Mouse (Mus musculus): ENCODE measurements around the gene Zfp638.
"Not testable (repeated sequence)": the region's sequence is repeated elsewhere in the genome, so short reads cannot be mapped to it uniquely, and the experiment has no call there.

The Zfp638 gene

DNA sequence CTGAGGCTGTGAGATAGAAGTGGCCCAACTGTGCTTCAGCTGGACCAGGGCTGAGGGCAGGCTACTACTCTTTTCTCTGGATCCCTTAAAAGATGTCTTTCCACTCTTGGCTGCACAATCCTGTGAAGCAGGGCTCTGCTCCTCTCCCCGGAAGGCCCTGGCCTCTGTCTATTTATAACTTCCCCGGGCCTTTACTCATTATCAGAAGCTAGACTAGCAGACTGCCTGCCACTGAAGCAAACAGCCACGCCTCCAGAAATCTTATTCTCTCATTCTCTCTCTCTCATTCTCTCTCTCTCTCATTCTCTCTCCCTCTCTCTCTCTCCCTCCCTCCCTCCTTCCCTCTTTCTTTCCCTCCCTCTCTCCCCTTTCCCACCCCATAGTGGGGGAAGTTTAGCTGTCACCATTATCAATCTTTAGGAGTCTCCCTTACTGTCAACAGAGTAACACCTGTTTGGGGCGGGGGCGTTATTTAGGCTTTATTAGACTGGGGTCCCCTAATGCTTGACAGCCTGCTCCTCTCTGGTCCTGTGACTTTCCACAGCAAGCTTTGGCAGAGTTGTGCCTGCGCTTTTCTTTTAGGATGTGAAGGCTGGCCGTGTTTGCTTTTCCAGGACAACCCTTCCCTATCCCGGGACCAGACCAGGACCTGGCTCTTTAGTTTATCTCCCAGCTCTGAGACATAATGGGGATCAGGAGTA is 142.4 kb downstream of the Zfp638 start:
- DNase-seq (ENCODE audit: low read depth, low spot score), result no peak

- no peak for DNase-seq (ENCODE audit: low read depth, low spot score)
These were observed 143.0 kb downstream of the Zfp638 start for GRCm38 (mm10) chr6:84009915-84010302.

DNA sequence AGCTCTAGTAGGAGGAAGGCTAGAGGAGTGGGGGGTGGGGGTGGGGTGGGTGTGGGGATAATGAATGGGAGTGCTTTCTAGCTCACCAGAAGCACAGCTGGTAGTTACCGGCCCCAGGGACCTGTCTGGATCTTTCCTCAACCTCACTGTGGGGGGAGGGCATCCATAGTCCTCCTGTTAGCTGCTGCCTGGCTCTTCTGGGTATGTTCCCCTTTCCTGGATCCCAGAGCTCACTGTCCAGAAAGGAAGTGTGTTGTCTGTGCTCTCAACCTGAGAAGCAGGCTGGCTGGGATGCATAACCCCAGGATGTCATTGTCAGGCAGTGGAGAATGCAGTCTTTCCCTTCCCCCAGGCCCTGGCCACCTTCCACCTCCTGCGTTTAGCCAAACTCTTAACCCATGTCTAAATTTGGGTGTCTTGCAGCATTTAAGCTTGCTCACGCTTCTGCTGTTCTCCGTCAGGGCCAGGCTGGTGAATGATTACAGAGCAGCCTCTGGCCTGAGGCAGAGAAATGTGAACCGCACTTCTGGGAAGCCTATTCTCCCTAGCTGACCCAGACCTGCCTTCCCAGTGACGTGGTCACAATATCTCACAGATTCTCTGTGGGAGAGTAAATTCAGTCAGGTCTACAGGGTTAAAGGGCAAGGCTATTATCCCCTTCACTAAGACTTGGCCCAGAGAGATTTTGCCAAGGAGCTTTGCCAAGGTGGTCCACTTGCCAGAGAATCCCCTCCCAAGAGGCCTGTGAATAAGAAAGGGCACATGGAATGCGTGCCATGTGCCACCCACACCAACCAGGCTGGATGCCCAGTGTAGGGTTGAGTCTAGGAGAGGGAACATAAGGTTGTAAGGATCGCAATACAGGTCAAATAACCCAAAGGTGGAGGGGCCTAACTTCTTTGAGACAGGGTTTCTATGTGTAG is 143.7 kb downstream of the Zfp638 start:
- no peak for DNase-seq (ENCODE audit: low read depth, low spot score)

GRCm38 (mm10) chr6:84014961-84015683 is 148.2 kb downstream of the Zfp638 start:
- DNase-seq (ENCODE audit: low read depth, low spot score), result not testable (repeated sequence)

DNA sequence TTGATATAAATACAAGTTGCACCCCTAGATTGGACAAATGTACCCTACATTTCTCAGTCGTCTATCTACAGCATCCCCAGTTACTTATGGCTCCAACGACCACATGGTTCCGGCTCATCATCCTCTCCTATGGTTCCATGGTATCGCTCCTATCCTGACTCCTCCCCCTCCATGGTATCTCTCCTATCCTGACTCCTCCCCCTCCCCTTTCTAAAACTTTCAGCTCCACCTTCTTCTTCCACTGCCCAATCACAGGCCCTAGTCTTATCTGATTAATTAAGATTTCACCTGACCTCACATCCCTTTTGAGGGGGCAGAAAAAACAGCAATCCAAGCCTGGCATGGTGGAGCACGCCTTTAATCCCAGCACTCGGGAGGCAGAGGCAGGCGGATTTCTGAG is 149.9 kb downstream of the Zfp638 start:
- DNase-seq (ENCODE audit: low read depth, low spot score), result no peak

GRCm38 (mm10) chr6:84017392-84017791 is 150.5 kb downstream of the Zfp638 start:
- DNase-seq (ENCODE audit: low read depth, low spot score), result no peak

GRCm38 (mm10) chr6:84018906-84019550 is 152.1 kb downstream of the Zfp638 start:
- no peak for DNase-seq (ENCODE audit: low read depth, low spot score)

DNA sequence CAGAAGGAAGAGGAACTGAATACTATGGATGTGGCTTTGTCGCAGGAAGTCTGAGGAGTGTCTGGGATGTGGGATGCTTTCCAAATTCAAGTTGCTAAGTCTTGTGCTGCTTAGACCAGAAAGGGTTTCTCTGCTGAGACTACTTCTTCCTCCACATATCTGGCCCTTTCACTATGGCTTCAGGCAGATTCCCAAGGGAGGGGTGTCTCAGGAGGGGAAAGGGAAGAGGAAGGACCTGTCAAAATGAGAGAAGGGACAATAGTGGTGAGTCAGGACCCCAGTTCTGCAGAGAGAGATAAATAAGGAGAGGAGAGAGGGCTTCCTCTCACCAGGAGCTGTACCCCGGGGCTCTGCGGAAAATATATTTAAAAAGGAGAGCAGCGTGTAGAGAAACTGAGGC is 153.1 kb downstream of the Zfp638 start:
- DNase-seq (ENCODE audit: low read depth, low spot score), result no peak

GRCm38 (mm10) chr6:84021990-84022389 is 155.1 kb downstream of the Zfp638 start:
- DNase-seq (ENCODE audit: low read depth, low spot score), result no peak

DNA sequence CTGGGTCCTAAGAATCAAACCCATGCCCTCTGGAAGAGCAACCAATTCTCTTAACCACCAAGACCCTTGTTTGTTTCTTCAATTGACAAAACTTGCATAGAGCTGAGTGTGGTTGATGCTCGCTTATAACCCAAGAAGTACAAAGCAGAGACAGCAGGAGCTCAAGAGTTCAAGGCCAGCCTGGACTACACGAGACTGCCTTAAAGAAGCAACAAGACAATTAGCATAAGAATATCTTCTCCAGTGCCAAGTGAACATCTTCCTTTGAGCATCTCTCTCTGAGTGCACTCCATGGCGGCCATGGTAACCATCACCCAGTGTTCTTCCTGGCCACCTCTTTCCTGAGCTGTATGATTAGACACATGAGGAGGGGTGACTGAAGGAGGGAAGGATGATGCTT is 158.7 kb downstream of the Zfp638 start:
- DNase-seq (ENCODE audit: low read depth, low spot score), result no peak

DNA sequence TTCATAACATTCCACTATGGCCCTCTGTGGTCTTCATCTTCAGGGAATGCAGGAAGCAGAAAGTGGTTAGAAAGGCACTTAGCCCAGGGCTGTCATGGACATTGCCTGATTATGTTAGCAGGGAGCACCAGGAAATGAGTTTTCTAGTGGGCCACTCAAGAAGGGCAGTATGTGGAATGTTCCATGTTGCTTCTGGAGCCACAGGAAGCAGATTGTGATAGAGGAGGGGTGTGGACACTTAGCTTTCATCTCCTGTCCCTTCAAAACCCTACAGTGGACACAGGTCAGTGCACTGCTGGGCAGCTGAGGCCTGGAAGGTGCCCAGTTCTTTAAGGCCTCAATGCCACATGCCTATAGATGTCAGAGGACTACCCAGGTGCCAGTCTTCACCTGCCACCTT is 161.9 kb downstream of the Zfp638 start:
- DNase-seq (ENCODE audit: low read depth, low spot score), result no peak

DNA sequence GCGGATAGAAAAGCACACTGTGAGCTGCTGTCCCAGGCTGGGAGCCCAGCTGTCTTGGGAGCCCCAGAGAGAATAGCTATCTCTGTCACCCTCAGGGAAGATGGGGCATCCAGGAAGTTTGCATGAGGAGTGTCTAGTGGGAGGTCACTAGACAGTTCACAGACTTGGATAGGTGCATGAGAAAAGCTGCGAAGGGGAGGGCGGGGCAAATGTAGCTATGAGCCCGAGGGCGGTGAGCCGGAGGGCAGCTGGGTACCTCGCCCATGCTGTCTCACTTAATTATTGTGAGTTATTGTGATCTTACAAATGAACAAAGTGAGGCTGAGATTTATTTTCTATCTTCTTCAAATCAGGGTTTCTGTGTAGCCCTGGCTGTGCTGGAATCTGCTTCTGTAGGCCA is 162.9 kb downstream of the Zfp638 start:
- no peak for DNase-seq (ENCODE audit: low read depth, low spot score)

DNA sequence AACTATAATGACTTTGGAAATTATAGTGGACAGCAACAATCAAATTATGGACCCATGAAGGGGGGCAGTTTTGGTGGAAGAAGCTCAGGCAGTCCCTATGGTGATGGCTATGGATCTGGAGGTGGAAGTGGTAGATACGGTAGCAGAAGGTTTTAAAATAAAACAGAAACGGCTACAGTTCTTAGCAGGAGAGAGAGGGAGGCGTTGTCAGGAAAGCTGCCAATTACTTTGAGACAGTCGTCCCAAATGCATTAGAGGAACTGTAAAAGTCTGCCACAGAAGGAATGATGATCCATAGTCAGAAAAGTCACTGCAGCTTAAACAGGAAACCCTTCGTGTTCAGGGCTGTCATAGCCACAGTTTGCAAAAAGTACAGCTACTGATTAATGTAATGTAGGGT is 165.6 kb downstream of the Zfp638 start:
- not testable (repeated sequence) for DNase-seq (ENCODE audit: low read depth, low spot score)

Measured in CD4-positive helper T cell, adult 2 months (primary cell).